Mouse (Mus musculus): ENCODE measurements around the gene Atrip. TPM values are rescaled to one million over a fixed set of nuclear protein-coding genes. Genes with fewer than 3 reads are reported as not detected.

Atrip gene
- total RNA-seq, 2 experiments from 2014 or later, result 8.4 to 10.3 TPM

- peak in 1 of 2 experiments; percentile 6 for DNase-seq
- intact Hi-C loops (cut with DNase I), result loop anchor here (1.0 kb wide), 1 partner anchor 57 kb away; no protein-coding TSS in a partner anchor
These were observed 13.6 kb downstream of the Atrip start for GRCm38 (mm10) chr9:109060184-109060897.

- intact Hi-C loops (cut with DNase I), result loop anchor here (1.0 kb wide), 1 partner anchor 59 kb away; no protein-coding TSS in a partner anchor
- peak; percentile 90 to 93 for DNase-seq
These were observed 14.6 kb downstream of the Atrip start, which contains the start of gene Trex1 for GRCm38 (mm10) chr9:109059136-109059903. Gene Trex1 (minus strand): TSS chr9:109059734.

GRCm38 (mm10) chr9:109058006-109058765, 15.7 kb downstream of the Atrip start:
- intact Hi-C loops (cut with DNase I), result no loop called here
- peak in 1 of 2 experiments; percentile 8 for DNase-seq

GRCm38 (mm10) chr9:109057543-109057942, 16.4 kb downstream of the Atrip start:
- intact Hi-C loops (cut with DNase I), result no loop called here
- peak in 1 of 2 experiments; percentile 3 for DNase-seq

- intact Hi-C loops (cut with DNase I), result no loop called here
- DNase-seq, result peak in 1 of 2 experiments; percentile 2
These were observed 17.0 kb downstream of the Atrip start for GRCm38 (mm10) chr9:109056916-109057315.

- DNase-seq, result peak in 1 of 2 experiments; percentile 1
- intact Hi-C loops (cut with DNase I), result no loop called here
These were observed 17.7 kb downstream of the Atrip start for GRCm38 (mm10) chr9:109056081-109056690.

- no peak for DNase-seq
- intact Hi-C loops (cut with DNase I), result no loop called here
These were observed 18.5 kb downstream of the Atrip start for GRCm38 (mm10) chr9:109055271-109056030.

GRCm38 (mm10) chr9:109054712-109055111, 19.2 kb downstream of the Atrip start:
- intact Hi-C loops (cut with DNase I), result no loop called here
- peak; percentile 64 to 69 for DNase-seq

- peak in 1 of 2 experiments; percentile 1 for DNase-seq
- intact Hi-C loops (cut with DNase I), result no loop called here
These were observed 20.1 kb downstream of the Atrip start for GRCm38 (mm10) chr9:109053851-109054250.

- DNase-seq, result peak in 1 of 2 experiments; percentile 1
- intact Hi-C loops (cut with DNase I), result no loop called here
These were observed 20.6 kb downstream of the Atrip start for GRCm38 (mm10) chr9:109053366-109053765.

- intact Hi-C loops (cut with DNase I), result no loop called here
- peak in 1 of 2 experiments; percentile 1 for DNase-seq
These were observed 21.2 kb downstream of the Atrip start for GRCm38 (mm10) chr9:109052490-109053260.

GRCm38 (mm10) chr9:109051651-109052489, 22.1 kb downstream of the Atrip start:
- intact Hi-C loops (cut with DNase I), result no loop called here
- DNase-seq, result peak in 1 of 2 experiments; percentile 1

GRCm38 (mm10) chr9:109051011-109051501, 22.9 kb downstream of the Atrip start:
- intact Hi-C loops (cut with DNase I), result no loop called here
- peak in 1 of 2 experiments; percentile 0 for DNase-seq

- DNase-seq, result peak in 1 of 2 experiments; percentile 0
- intact Hi-C loops (cut with DNase I), result no loop called here
These were observed 23.3 kb downstream of the Atrip start for GRCm38 (mm10) chr9:109050674-109050997.

GRCm38 (mm10) chr9:109049996-109050673, 23.8 kb downstream of the Atrip start:
- peak in 1 of 2 experiments; percentile 1 for DNase-seq
- intact Hi-C loops (cut with DNase I), result no loop called here

GRCm38 (mm10) chr9:109049316-109049715, 24.6 kb downstream of the Atrip start:
- intact Hi-C loops (cut with DNase I), result no loop called here
- DNase-seq, result no peak

GRCm38 (mm10) chr9:109046306-109046705, 27.6 kb downstream of the Atrip start:
- intact Hi-C loops (cut with DNase I), result no loop called here
- DNase-seq, result peak; percentile 55 to 68

Measured in heart, postnatal 14 days (tissue).